Mouse (Mus musculus) liver, adult 2 months (tissue): Measurements from ENCODE around the gene Galntl6. TPM values are rescaled to one million over a fixed set of nuclear protein-coding genes. Genes with fewer than 3 reads are reported as not detected.
"Not testable (repeated sequence)": the region's sequence is repeated elsewhere in the genome, so short reads cannot be mapped to it uniquely, and the experiment has no call there.

Source experiments
- DNase-seq: peaks from one replicate; pipeline ENCODE4 v3.0.0-alpha.2; 2011; ENCODE audit warnings: low read depth, low spot score; ENCODE audit errors: extremely low read depth
- H3K27ac ChIP-seq: fragments of 200-500 bp; replicated peaks from 2 replicates; pipeline ENCODE4 v1.5.1; 2012; ENCODE audit warnings: low read depth, mild to moderate bottlenecking, control low read depth, inconsistent platforms, low read length; ENCODE audit not compliant: insufficient read depth
- H3K27me3 ChIP-seq: fragments of 200-500 bp; 2 replicates; pipeline ENCODE4 v1.6.1; 2012; ENCODE audit warnings: mild to moderate bottlenecking, moderate library complexity, low read length, inconsistent platforms; ENCODE audit not compliant: control insufficient read depth, insufficient read depth
- H3K36me3 ChIP-seq: fragments of 200-500 bp; 2 replicates; pipeline ENCODE4 v1.6.1; 2012; ENCODE audit warnings: low read length, inconsistent platforms; ENCODE audit not compliant: control insufficient read depth, insufficient read depth
- H3K4me1 ChIP-seq: fragments of 200-500 bp; 2 replicates; pipeline ENCODE4 v1.6.1; 2011; ENCODE audit warnings: low read length; ENCODE audit not compliant: control insufficient read depth, insufficient read depth
- H3K4me3 ChIP-seq: fragments of 200-500 bp; 2 replicates; pipeline ENCODE4 v1.5.1; 2011; ENCODE audit warnings: low read depth, mild to moderate bottlenecking, control low read depth, low read length, moderate library complexity; ENCODE audit not compliant: insufficient read depth
- H3K79me2 ChIP-seq: fragments of 200-500 bp; 2 replicates; pipeline ENCODE4 v1.6.1; 2012; ENCODE audit warnings: inconsistent platforms, mild to moderate bottlenecking, low read length, moderate library complexity; ENCODE audit not compliant: control insufficient read depth, insufficient read depth
- H3K9ac ChIP-seq: fragments of 200-500 bp; 2 replicates; pipeline ENCODE4 v1.6.1; 2012; ENCODE audit warnings: low read depth, mild to moderate bottlenecking, control low read depth, inconsistent platforms, low read length
- CTCF ChIP-seq: fragments of 200-500 bp; IDR thresholded peaks from 2 replicates; pipeline ENCODE4 v1.5.1; 2011; ENCODE audit warnings: low read depth, low read length, control low read depth
- POLR2A ChIP-seq: fragments of 200-500 bp; IDR thresholded peaks from 2 replicates; pipeline ENCODE4 v1.6.1; 2011; ENCODE audit warnings: low read length, control low read depth; ENCODE audit not compliant: insufficient read depth; ENCODE audit errors: extremely low read depth
- WGBS: fragments of 180-500 bp; shearing (Covaris S2); methylation state at CpG from one replicate; pipeline ENCODE4 v1.1.7; 2018; 5-methylcytosine and 5-hydroxymethylcytosine counted together
- polyA plus RNA-seq: library from polyadenylated mRNA; depleted of rRNA; stranded (reverse); fragments of >200 nt; gene quantifications from 2 replicates; pipeline ENCODE4 v1.2.3, GENCODE M21; 2012
- total RNA-seq: library from RNA; depleted of rRNA; stranded (reverse); fragments of >200 nt; gene quantifications from 2 replicates; pipeline ENCODE4 v1.2.3, GENCODE M21; 2014

Gene Galntl6
- total and polyA plus RNA-seq, 2 experiments: not detected

GRCm38 (mm10) chr8:58523443-58523842, 389.0 kb downstream of the Galntl6 start:
- H3K27ac ChIP-seq: no peak overlapping the region
- no peaks in the 10 kb centered on the region for H3K4me1 ChIP-seq
- no peak overlapping the region for H3K4me3 ChIP-seq
- H3K9ac ChIP-seq: no peak overlapping the region
- TF ChIP-seq CTCF (no peak), POLR2A (no peak)
- H3K79me2 ChIP-seq: no peaks in the 10 kb centered on the region
- H3K27me3 ChIP-seq: no peaks in the 10 kb centered on the region
- DNase-seq: no peak
- H3K36me3 ChIP-seq: no peaks in the 10 kb centered on the region
- WGBS: 44% methylated on average over 1 of the region's 1 CpGs

GRCm38 (mm10) chr8:58521932-58522331, 390.5 kb downstream of the Galntl6 start:
- Histone ChIP-seq H3K27me3 (no peaks in the 10 kb centered on the region), H3K9ac (no peak overlapping the region), H3K4me3 (no peak overlapping the region), H3K4me1 (no peaks in the 10 kb centered on the region), H3K79me2 (no peaks in the 10 kb centered on the region), H3K27ac (no peak overlapping the region), H3K36me3 (no peaks in the 10 kb centered on the region)
- DNase-seq: no peak
- TF ChIP-seq CTCF: no peak
- no peak for TF ChIP-seq POLR2A

- Histone ChIP-seq H3K9ac (no peak overlapping the region), H3K27me3 (no peaks in the 10 kb centered on the region), H3K4me1 (no peaks in the 10 kb centered on the region), H3K79me2 (no peaks in the 10 kb centered on the region), H3K36me3 (no peaks in the 10 kb centered on the region), H3K27ac (no peak overlapping the region), H3K4me3 (no peak overlapping the region)
- no peak for DNase-seq
- TF ChIP-seq POLR2A (no peak), CTCF (no peak)
Measured at GRCm38 (mm10) chr8:58510516-58510915, 401.9 kb downstream of the Galntl6 start.

GRCm38 (mm10) chr8:58509051-58509450, 403.4 kb downstream of the Galntl6 start:
- Histone ChIP-seq H3K27me3 (no peaks in the 10 kb centered on the region), H3K9ac (no peak overlapping the region), H3K4me3 (no peak overlapping the region), H3K36me3 (no peaks in the 10 kb centered on the region), H3K79me2 (no peaks in the 10 kb centered on the region), H3K4me1 (no peaks in the 10 kb centered on the region), H3K27ac (no peak overlapping the region)
- WGBS: 50% methylated on average over 1 of the region's 1 CpGs
- TF ChIP-seq CTCF (no peak), POLR2A (no peak)
- DNase-seq: no peak

- H3K9ac ChIP-seq: no peak overlapping the region
- H3K79me2 ChIP-seq: no peaks in the 10 kb centered on the region
- no peaks in the 10 kb centered on the region for H3K27me3 ChIP-seq
- WGBS: 65% methylated on average over 4 of the region's 4 CpGs
- no peaks in the 10 kb centered on the region for H3K36me3 ChIP-seq
- H3K4me1 ChIP-seq: no peaks in the 10 kb centered on the region
- H3K4me3 ChIP-seq: no peak overlapping the region
- TF ChIP-seq CTCF (no peak), POLR2A (no peak)
- DNase-seq: no peak
- H3K27ac ChIP-seq: no peak overlapping the region
Measured at GRCm38 (mm10) chr8:58487099-58487498, 425.3 kb downstream of the Galntl6 start.

GRCm38 (mm10) chr8:58463342-58463741, 449.1 kb downstream of the Galntl6 start:
- H3K79me2 ChIP-seq, DNase-seq, H3K36me3 ChIP-seq, H3K27me3 ChIP-seq, H3K4me3 ChIP-seq, H3K9ac ChIP-seq, H3K4me1 ChIP-seq, H3K27ac ChIP-seq: not testable (repeated sequence)
- 52% methylated on average over 2 of the region's 2 CpGs for WGBS
